Mouse (Mus musculus): Measurements from ENCODE around the gene Rnf123. TPM values are rescaled to one million over a fixed set of nuclear protein-coding genes. Genes with fewer than 3 reads are reported as not detected.

The Rnf123 gene
- polyA plus RNA-seq, 1 experiment from 2014 or later: 50.1 TPM

DNA sequence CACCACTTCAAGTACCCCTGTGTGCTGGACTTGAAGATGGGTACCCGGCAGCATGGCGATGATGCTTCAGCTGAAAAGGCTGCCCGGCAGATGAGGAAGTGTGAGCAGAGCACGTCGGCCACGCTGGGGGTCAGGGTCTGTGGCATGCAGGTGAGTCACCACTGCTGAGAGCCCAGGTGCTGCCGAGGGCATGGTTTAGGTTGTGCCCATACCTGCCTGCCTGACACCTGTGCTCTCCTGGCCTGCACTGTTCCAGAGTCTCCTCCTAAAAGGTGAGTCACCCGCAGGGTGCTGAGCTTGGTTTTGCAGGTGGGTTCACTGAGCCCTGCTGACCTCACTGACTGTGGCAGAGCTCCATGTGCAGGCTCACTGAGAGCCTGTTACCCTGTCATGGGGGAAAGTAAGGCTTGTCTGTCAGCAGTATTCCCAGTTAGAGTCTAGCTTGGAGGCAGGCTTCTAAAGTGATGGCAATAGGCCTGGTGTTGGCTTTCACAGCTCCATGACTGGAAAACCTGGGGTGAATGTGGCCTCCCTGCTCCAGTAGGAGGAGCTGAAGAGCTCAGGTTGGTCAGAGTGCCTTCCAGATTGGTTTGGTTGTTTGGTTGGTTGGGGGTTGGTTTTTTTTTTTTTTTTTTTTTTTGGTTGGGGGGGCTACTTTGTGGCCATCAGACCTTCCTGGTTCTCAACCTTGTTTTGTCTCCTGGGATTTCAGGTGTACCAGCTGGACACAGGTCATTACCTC, 38.2 kb downstream of the Rnf123 start:
- no peak overlapping the region for H3K9ac ChIP-seq (replicated peaks)
- H3K4me2 ChIP-seq (ENCODE audit: low read depth, low read length): no peak overlapping the region
- H3K27ac ChIP-seq (ENCODE audit: low read depth): no peak overlapping the region
- H3K4me1 ChIP-seq (ENCODE audit: insufficient read depth): peaks cover 18% of the 10 kb centered on the region
- ATAC-seq (no peak), DNase-seq (peak; percentile 14)
- H3K36me3 ChIP-seq (replicated peaks; ENCODE audit: insufficient read depth, low read length): peaks cover 55% of the 10 kb centered on the region
- TF ChIP-seq EP300 (IDR thresholded peaks at IDR 0.05; ENCODE audit: low read depth) (no peak), CTCF (IDR thresholded peaks at IDR 0.05; ENCODE audit: low read depth) (peak; percentile 42)
- H3K4me3 ChIP-seq (ENCODE audit: low read depth, low read length): no peak overlapping the region
- no peaks in the 10 kb centered on the region for H3K9me3 ChIP-seq (ENCODE audit: low read length)
- 90% methylated on average over 8 of the region's 8 CpGs for WGBS (ENCODE audit: insufficient replicate concordance)
- no peaks in the 10 kb centered on the region for H3K27me3 ChIP-seq (ENCODE audit: insufficient read depth, low read length)

DNA sequence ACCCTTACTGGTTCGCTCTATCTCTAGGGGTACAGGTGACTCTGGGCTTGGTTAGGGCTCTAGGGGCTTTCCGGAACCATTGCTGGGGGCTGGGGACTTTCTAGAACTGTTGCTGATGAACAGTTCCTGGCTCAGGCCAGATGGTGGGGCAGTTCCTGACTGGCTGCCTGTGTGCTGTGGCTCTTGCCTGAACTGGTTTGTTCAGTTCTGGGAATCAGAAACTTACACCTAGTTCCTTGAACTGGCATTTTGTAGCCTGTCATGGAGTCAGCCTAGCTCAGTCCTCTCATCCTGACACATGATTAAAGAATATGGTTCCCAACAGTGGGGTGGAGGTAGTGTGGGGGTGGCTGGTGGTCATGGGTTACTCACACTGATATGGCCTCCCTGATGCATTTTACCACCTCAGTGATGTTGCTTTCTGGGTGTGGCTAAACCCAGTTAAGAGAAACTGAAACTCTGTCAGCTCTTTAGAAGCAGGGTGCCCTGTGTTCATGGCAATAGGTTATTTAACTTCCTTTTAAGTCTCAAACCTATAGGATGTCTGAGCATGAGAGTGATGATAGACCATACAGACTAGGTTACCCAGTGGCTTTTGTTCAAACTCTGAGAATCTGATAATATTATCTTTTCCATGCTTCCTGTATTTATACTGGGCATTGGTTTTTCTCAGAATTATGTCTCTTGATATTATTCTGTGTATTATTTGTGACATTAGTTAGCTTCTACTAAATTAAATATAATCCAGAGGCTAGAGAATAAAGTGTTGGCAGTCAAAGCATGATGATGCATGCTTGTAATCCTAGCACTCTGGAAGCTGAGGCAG, 47.6 kb downstream of the Rnf123 start:
- no peak overlapping the region for H3K9ac ChIP-seq (replicated peaks)
- no peaks in the 10 kb centered on the region for H3K4me1 ChIP-seq (ENCODE audit: insufficient read depth)
- H3K27ac ChIP-seq (ENCODE audit: low read depth): no peak overlapping the region
- H3K4me3 ChIP-seq (ENCODE audit: low read depth, low read length): no peak overlapping the region
- H3K4me2 ChIP-seq (ENCODE audit: low read depth, low read length): no peak overlapping the region
- TF ChIP-seq EP300 (IDR thresholded peaks at IDR 0.05; ENCODE audit: low read depth) (no peak), CTCF (IDR thresholded peaks at IDR 0.05; ENCODE audit: low read depth) (no peak)
- DNase-seq (no peak), ATAC-seq (peak; percentile 35; the same call in 1 of the 2 replicates)
- no peaks in the 10 kb centered on the region for H3K9me3 ChIP-seq (ENCODE audit: low read length)
- no peaks in the 10 kb centered on the region for H3K27me3 ChIP-seq (ENCODE audit: insufficient read depth, low read length)
- WGBS (ENCODE audit: insufficient replicate concordance): 90% methylated on average over 2 of the region's 2 CpGs
- peaks cover 63% of the 10 kb centered on the region for H3K36me3 ChIP-seq (replicated peaks; ENCODE audit: insufficient read depth, low read length)

DNA sequence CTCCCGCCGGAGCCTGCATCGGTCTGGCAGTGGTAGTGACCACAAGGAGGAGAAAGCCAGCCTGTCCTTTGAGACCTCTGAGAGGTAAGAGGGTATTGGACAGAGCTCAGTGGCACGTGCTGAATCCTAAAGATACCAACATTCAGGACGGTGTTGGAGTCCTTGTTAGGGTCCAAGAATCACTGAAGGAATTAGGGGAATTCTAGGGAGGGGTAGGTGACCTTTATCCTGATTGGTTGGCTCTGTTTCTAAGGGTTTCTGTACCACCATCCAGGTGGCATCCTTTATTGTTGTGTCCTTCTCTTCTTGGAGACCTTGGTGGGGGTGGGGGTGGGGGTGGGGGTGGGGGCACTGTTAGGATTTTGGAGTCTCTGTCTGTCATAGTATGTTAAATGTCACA, 51.0 kb downstream of the Rnf123 start:
- H3K9me3 ChIP-seq (ENCODE audit: low read length): no peaks in the 10 kb centered on the region
- peaks cover 62% of the 10 kb centered on the region for H3K36me3 ChIP-seq (replicated peaks; ENCODE audit: insufficient read depth, low read length)
- no peak overlapping the region for H3K4me3 ChIP-seq (ENCODE audit: low read depth, low read length)
- no peaks in the 10 kb centered on the region for H3K4me1 ChIP-seq (ENCODE audit: insufficient read depth)
- TF ChIP-seq CTCF (IDR thresholded peaks at IDR 0.05; ENCODE audit: low read depth): no peak
- TF ChIP-seq EP300 (IDR thresholded peaks at IDR 0.05; ENCODE audit: low read depth): no peak
- no peak for DNase-seq
- H3K4me2 ChIP-seq (ENCODE audit: low read depth, low read length): no peak overlapping the region
- no peak for ATAC-seq
- no peaks in the 10 kb centered on the region for H3K27me3 ChIP-seq (ENCODE audit: insufficient read depth, low read length)
- no peak overlapping the region for H3K27ac ChIP-seq (ENCODE audit: low read depth)
- WGBS (ENCODE audit: insufficient replicate concordance): 84% methylated on average over 5 of the region's 5 CpGs
- no peak overlapping the region for H3K9ac ChIP-seq (replicated peaks)

DNA sequence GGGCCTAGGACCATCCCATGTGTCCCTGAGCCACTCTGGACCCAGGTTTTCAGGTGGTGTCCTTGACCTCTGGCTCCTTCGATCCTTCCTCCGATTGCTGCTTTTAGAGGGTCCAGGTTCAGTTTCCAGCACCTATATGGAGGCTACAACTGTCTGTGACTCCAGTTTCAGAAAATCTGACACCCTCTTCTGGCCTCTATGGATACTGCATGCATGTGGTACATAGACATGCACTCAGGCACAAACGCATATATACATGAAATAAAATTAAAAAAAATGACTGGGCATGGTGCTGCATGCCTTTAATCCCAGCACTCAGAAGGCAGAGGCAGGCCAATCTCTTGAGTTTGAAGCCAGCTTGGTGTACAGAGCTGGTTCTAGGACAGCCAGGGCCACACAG, 55.3 kb downstream of the Rnf123 start:
- no peak overlapping the region for H3K9ac ChIP-seq (replicated peaks)
- no peaks in the 10 kb centered on the region for H3K9me3 ChIP-seq (ENCODE audit: low read length)
- WGBS (ENCODE audit: insufficient replicate concordance): 99% methylated on average over 3 of the region's 3 CpGs
- no peaks in the 10 kb centered on the region for H3K4me1 ChIP-seq (ENCODE audit: insufficient read depth)
- DNase-seq (no peak), ATAC-seq (no peak)
- no peak overlapping the region for H3K27ac ChIP-seq (ENCODE audit: low read depth)
- peaks cover 65% of the 10 kb centered on the region for H3K36me3 ChIP-seq (replicated peaks; ENCODE audit: insufficient read depth, low read length)
- no peak overlapping the region for H3K4me2 ChIP-seq (ENCODE audit: low read depth, low read length)
- peak; percentile 21; the same call in 1 of the 2 replicates for TF ChIP-seq CTCF (IDR thresholded peaks at IDR 0.05; ENCODE audit: low read depth)
- TF ChIP-seq EP300 (IDR thresholded peaks at IDR 0.05; ENCODE audit: low read depth): no peak
- no peaks in the 10 kb centered on the region for H3K27me3 ChIP-seq (ENCODE audit: insufficient read depth, low read length)
- H3K4me3 ChIP-seq (ENCODE audit: low read depth, low read length): no peak overlapping the region

DNA sequence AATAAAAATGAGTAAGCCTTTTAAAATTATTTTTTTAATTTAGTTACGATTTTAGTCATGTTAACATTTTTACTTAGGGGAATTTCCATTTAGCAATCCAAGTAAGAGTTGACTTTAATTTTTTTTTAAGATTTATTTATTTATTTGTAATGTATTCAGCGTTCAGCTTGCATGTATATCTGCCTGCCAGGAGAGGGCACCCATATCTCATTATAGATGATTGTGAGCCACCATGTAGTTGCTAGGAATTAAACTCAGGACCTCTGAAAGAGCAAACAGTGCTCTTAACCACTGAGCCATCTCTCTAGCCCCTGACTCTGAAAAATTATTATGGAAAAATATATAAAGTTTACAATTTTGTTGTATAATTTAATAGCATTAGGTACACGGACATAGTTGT, 56.6 kb downstream of the Rnf123 start:
- no peak overlapping the region for H3K4me2 ChIP-seq (ENCODE audit: low read depth, low read length)
- ATAC-seq (no peak), DNase-seq (no peak)
- no peak overlapping the region for H3K4me3 ChIP-seq (ENCODE audit: low read depth, low read length)
- no peak overlapping the region for H3K9ac ChIP-seq (replicated peaks)
- H3K9me3 ChIP-seq (ENCODE audit: low read length): no peaks in the 10 kb centered on the region
- peaks cover 55% of the 10 kb centered on the region for H3K36me3 ChIP-seq (replicated peaks; ENCODE audit: insufficient read depth, low read length)
- no peaks in the 10 kb centered on the region for H3K27me3 ChIP-seq (ENCODE audit: insufficient read depth, low read length)
- 87% methylated on average over 3 of the region's 3 CpGs for WGBS (ENCODE audit: insufficient replicate concordance)
- H3K4me1 ChIP-seq (ENCODE audit: insufficient read depth): peaks cover 4% of the 10 kb centered on the region
- TF ChIP-seq EP300 (IDR thresholded peaks at IDR 0.05; ENCODE audit: low read depth) (no peak), CTCF (IDR thresholded peaks at IDR 0.05; ENCODE audit: low read depth) (peak; percentile 32; the same call in 1 of the 2 replicates)
- H3K27ac ChIP-seq (ENCODE audit: low read depth): no peak overlapping the region

DNA sequence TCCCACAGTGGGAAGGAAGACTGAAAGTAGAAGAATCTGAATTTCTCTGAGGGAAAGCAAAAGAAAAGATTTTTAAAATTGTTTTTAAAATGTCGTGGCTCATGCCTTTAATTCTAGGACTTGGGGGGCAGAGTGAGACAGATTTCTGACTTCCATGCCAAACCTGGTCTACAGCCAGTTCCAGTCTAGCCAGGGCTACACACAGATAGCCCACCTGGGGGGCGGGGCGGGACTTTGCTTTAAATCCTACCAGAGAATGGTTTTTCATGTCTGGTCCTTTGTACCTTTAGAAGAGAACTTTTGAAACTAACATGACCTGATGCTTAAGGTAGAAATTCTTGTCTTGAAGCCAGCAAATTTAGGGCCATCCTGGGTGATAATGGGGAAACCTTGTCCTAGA, 59.9 kb downstream of the Rnf123 start:
- Histone ChIP-seq H3K36me3 (replicated peaks; ENCODE audit: insufficient read depth, low read length) (peaks cover 38% of the 10 kb centered on the region), H3K4me1 (ENCODE audit: insufficient read depth) (peaks cover 11% of the 10 kb centered on the region), H3K4me2 (ENCODE audit: low read depth, low read length) (no peak overlapping the region), H3K27me3 (ENCODE audit: insufficient read depth, low read length) (no peaks in the 10 kb centered on the region), H3K9me3 (ENCODE audit: low read length) (no peaks in the 10 kb centered on the region), H3K9ac (replicated peaks) (no peak overlapping the region), H3K27ac (ENCODE audit: low read depth) (no peak overlapping the region), H3K4me3 (ENCODE audit: low read depth, low read length) (no peak overlapping the region)
- 85% methylated on average over 3 of the region's 3 CpGs for WGBS (ENCODE audit: insufficient replicate concordance)
- DNase-seq: no peak
- no peak for ATAC-seq
- TF ChIP-seq CTCF (IDR thresholded peaks at IDR 0.05; ENCODE audit: low read depth): no peak
- TF ChIP-seq EP300 (IDR thresholded peaks at IDR 0.05; ENCODE audit: low read depth): no peak

Measured in liver, postnatal 0 days (tissue).